Mouse (Mus musculus): ENCODE results near the gene Kntc1. TPM values are rescaled to one million over a fixed set of nuclear protein-coding genes. Genes with fewer than 3 reads are reported as not detected.

Gene Kntc1
- polyA plus RNA-seq (2017; shearing (Covaris generic)) = 1.8 TPM

DNA sequence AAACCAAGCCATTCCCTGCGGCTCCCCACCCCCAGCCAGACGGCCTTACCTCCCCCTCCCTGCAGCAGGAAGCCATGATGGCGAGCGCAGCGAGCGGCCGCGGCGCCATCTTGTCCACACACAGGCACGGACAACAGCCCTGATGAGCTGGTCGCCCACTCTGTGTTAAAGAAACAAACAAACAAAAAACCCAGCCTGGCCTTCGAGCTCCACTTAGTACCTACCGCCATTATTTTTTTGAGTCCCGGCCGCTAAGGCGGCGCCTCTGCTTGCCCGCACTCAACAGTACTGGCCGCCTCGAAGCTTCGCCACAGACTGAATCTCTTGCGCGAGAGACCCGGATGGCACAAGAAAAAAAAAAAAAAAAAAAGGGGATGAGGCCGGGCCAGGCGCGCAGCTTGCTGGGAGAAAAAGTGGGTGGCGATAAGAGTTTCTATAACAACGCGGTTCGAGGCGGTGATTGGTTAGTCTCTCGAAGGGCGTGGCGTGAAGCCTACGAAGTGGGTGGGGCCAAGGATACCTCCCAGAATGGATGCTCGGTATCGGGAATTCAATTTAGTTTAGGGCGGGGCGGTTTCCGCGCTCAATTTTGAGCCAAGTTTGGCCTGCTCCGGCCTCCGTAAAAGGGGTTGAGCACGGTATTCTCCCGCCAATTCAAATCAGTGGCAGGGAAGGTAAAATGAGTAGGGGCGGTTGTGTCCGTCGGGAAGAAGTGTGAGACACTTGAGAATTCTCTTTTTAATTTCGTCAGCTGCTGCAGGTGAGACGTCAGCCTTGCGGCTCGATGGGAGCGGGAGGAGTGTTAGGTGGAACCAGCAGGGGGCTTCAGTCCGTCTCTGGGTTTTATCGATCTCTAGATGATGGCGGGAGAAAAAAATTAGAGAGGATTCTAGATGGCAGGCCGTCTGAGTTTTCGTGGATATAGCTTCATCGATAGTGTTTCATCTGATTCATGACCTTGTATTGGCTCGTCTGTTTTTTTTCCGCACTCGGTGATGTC is at the start of gene Kntc1, which contains the start of gene Rsrc2:
TSS of gene Kntc1 (plus strand) at position 652 of the 1,000 bp plus-strand sequence.
TSS of gene Rsrc2 (minus strand) at position 350 of the 1,000 bp plus-strand sequence.

DNA sequence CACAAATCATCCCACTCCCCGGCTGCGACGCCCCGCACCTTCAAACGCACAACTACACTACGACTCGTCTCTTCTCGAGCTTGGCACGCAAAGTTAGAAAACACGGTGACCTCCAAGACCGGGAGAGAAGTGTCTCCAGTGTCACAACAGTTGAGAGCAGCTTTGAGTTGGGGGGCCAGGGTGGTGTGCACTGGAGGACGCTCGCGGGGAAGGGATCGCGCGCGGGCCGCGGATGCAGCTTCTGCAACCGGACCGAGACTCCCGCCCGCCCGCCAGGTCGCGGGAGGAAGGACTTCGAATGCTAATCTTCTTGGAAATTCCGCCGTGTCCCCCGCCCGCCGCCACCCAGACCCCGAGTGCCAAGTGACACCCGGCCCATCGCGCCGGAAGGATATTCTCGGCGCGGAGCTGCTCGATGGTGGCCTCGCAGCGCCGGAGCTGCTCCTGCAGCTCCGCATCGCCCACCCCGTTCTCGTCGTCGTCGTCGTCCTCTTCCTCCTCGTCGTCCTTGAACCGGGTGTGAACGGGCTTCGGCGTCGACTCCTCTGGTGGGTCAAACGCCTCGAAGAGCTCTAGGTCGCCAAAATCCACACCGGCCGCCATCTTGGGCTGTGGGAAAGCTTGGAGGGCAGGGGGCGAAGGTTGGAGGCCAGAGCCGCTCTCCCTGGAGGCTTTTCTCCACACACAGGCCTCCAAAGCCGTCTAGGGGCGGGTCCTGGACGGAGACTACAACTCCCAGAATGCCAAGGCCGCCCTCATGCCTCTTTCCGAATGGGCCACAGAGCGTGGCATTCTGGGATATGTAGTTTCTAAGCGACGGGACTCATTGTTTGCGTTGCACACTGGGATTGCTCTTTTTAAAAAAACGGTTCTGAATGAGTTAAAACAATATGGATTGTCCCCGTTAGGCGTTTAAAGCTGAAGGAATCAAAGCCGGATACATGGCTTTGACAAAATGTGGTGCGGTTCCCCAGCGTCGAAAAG is 28.9 kb upstream of the Kntc1 start, which contains the start of gene Zcchc8:
TSS of gene Zcchc8 (minus strand) at position 773 of the 984 bp plus-strand sequence.

DNA sequence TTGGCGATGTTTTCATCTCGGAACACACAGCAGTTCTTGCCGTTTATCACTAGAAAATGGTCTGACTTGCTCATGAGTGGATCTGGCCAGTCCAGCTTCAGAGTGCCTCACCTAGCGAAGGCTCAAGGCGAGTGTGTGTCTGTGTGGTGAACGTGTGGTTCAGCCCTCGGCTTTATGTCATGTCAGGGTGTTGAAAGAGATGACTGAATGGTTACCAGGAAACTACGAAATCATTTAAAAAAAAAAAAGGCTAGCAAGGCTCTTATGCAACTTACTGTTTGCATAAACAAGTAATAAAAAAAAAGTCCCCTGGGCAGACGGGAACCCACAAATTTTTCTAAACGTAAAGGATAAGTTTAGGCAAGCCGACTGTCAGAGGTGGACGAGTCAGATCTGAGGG is 115.8 kb downstream of the Kntc1 start, which contains the start of gene Hcar2:
TSS of gene Hcar2 (minus strand) at position 135 of the 400 bp plus-strand sequence.

Other genes starting within 250 kb of the Kntc1 start
- 0.14 TPM for gene B3gnt4, start 239.3 kb upstream of the Kntc1 start, polyA plus RNA-seq (2017; shearing (Covaris generic))
- gene Diablo, start 225.5 kb upstream of the Kntc1 start, polyA plus RNA-seq (2017; shearing (Covaris generic)) = 117 TPM
- gene Gm49027, start 224.2 kb upstream of the Kntc1 start, polyA plus RNA-seq (2017; shearing (Covaris generic)) = 0.95 TPM
- 49.8 TPM for gene Vps33a, start 176.7 kb upstream of the Kntc1 start, polyA plus RNA-seq (2017; shearing (Covaris generic))
- gene Clip1, start 65.1 kb upstream of the Kntc1 start, polyA plus RNA-seq (2017; shearing (Covaris generic)) = 76.0 TPM
- gene Zcchc8, start 28.6 kb upstream of the Kntc1 start, polyA plus RNA-seq (2017; shearing (Covaris generic)) = 98.1 TPM
- gene Rsrc2, start 302 bp upstream of the Kntc1 start, polyA plus RNA-seq (2017; shearing (Covaris generic)) = 176 TPM
- gene Hcar2, start 115.8 kb downstream of the Kntc1 start, polyA plus RNA-seq (2017; shearing (Covaris generic)) = 0.66 TPM
- not detected for gene Hcar1, start 130.3 kb downstream of the Kntc1 start, polyA plus RNA-seq (2017; shearing (Covaris generic))
- gene Denr, start 157.5 kb downstream of the Kntc1 start, polyA plus RNA-seq (2017; shearing (Covaris generic)) = 101 TPM
- 6.6 TPM for gene Gm43518, start 177.7 kb downstream of the Kntc1 start, polyA plus RNA-seq (2017; shearing (Covaris generic))
- gene Ccdc62, start 181.0 kb downstream of the Kntc1 start, polyA plus RNA-seq (2017; shearing (Covaris generic)) = 3.4 TPM
- 41.6 TPM for gene Hip1r, start 223.9 kb downstream of the Kntc1 start, polyA plus RNA-seq (2017; shearing (Covaris generic))

Data from CD4-positive, CD25-positive, alpha-beta regulatory T cell (primary cell).